9 mouse cellular contexts compared by ENCODE assay signal in the genomic region with DNA sequence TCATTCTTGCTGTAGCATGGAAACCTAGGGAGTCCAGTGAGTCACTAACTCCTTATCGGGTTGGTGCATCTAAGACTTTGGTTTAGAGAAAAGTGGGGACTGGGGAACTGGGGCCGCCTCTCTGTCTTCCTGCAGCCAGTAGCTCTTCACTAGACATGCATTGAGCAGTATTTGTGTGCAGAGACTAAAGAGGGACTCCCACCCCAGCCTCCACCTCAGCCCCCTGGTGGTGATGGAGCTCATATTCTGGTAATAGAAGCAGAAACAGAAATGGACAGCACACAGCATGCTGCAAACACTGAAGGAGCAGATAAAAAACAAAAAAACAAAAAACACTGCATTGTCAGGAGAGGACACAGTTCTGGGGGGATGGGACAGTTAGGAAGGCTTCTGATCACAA.
A peak's percentile ranks its signal among the peaks of the same experiment; 100 is the strongest.
DNase-seq lines count a peak whose midpoint lies in the region; ATAC-seq and TF ChIP-seq lines count a peak whose summit lies in the region.
"Had no signal": no experiment of that assay in that cellular context is flagged by ENCODE, and none has a peak within 500 bp of the region (broad histone marks: within the 10 kb centered on the region; RNA-seq: fewer than 3 reads in every experiment).

No protein-coding gene starts in this region.

- 74% methylated on average over 2 of the region's 2 CpGs for WGBS in thymus, adult 2 months
- WGBS in intestine, postnatal 0 days: 78% methylated on average over 2 of the region's 2 CpGs

- H3K4me1 ChIP-seq in thymus, adult 2 months (replicated peaks; ENCODE audit: control insufficient read depth, insufficient read depth, low read length): 0 out of 2 replicates have a peak, but pooled peaks cover 4% of the 10 kb centered on the region
- 0 out of 2 replicates have a peak, but pooled peaks cover 6% of the 10 kb centered on the region for H3K4me1 ChIP-seq in intestine, postnatal 0 days (replicated peaks; ENCODE audit: control insufficient read depth, insufficient read depth, low read length)
- H3K4me1 ChIP-seq: neural tube, embryonic 13.5 days had no signal

- H3K9me3 ChIP-seq in intestine, postnatal 0 days (ENCODE audit: control insufficient read depth): no peaks in the 10 kb centered on the region

- H3K4me2 ChIP-seq in intestine, postnatal 0 days (replicated peaks; ENCODE audit: low read depth): no peak overlapping the region
- H3K4me2 ChIP-seq: neural tube, embryonic 13.5 days had no signal

- no peak overlapping the region for H3K27ac ChIP-seq in thymus, adult 2 months (ENCODE audit: control insufficient read depth, insufficient read depth, low read length)
- H3K27ac ChIP-seq in intestine, postnatal 0 days (ENCODE audit: low read depth, low read length): no peak overlapping the region
- H3K27ac ChIP-seq: neural tube, embryonic 13.5 days had no signal

- intact Hi-C loops in heart, postnatal 14 days (cut with DNase I): no loop called here

- ATAC-seq in intestine, postnatal 0 days: no peak

- H3K36me3 ChIP-seq in thymus, adult 2 months (ENCODE audit: control insufficient read depth, insufficient read depth, low read length): no peaks in the 10 kb centered on the region
- no peaks in the 10 kb centered on the region for H3K36me3 ChIP-seq in intestine, postnatal 0 days (ENCODE audit: control insufficient read depth, insufficient read depth)
- H3K36me3 ChIP-seq: neural tube, embryonic 13.5 days had no signal

- peak; percentile 38 to 61 for DNase-seq in heart, postnatal 14 days
- no peak for DNase-seq in heart, adult 8-10 months (ENCODE audit: low spot score)
- peak; percentile 45 for DNase-seq in thymus, adult 2 months
- no peak for DNase-seq in thymus, adult 18-20 months
- DNase-seq in thymus, postnatal 10 days (ENCODE audit: low spot score in 2 of 2): peak; percentile 25 to 58
- DNase-seq in frontal cortex, postnatal 36 days (ENCODE audit: low spot score in 2 of 2): no peak
- DNase-seq in ovary, postnatal 10 days (ENCODE audit: low spot score): no peak

- no peaks in the 10 kb centered on the region for H3K27me3 ChIP-seq in thymus, adult 2 months (ENCODE audit: control insufficient read depth, insufficient read depth, low read length)
- no peaks in the 10 kb centered on the region for H3K27me3 ChIP-seq in intestine, postnatal 0 days (replicated peaks; ENCODE audit: control insufficient read depth, insufficient read depth, low read length)
- H3K27me3 ChIP-seq: neural tube, embryonic 13.5 days had no signal

- TF ChIP-seq CTCF in thymus, adult 2 months (IDR thresholded peaks at IDR 0.05; ENCODE audit: borderline replicate concordance, control insufficient read depth, extremely low read depth, insufficient read depth, low read length, poor library complexity): no peak
- peak; percentile 73 for TF ChIP-seq CTCF in intestine, postnatal 0 days (IDR thresholded peaks at IDR 0.05; ENCODE audit: low read depth)

- no peak overlapping the region for H3K4me3 ChIP-seq in thymus, adult 2 months (ENCODE audit: control insufficient read depth, insufficient read depth, low read length)
- no peak overlapping the region for H3K4me3 ChIP-seq in intestine, postnatal 0 days (ENCODE audit: low read depth, low read length)
- H3K4me3 ChIP-seq: neural tube, embryonic 13.5 days had no signal

- no peak overlapping the region for H3K9ac ChIP-seq in intestine, postnatal 0 days (ENCODE audit: low read depth, low read length)
- H3K9ac ChIP-seq: neural tube, embryonic 13.5 days had no signal

- TF ChIP-seq POLR2A in thymus, adult 2 months (IDR thresholded peaks at IDR 0.05; ENCODE audit: control insufficient read depth, extremely low read depth, insufficient read depth, low read length, poor library complexity): no peak

Comparison
In these comparisons a context has a peak if more than half of its experiments do, and no peak if none do; other contexts are left out.
1. DNase-seq: peak in heart, postnatal 14 days (2 of 2), thymus, adult 2 months (single experiment) and thymus, postnatal 10 days (2 of 2); none in heart, adult 8-10 months (single experiment), thymus, adult 18-20 months (0 of 2), frontal cortex, postnatal 36 days (0 of 2) and ovary, postnatal 10 days (single experiment).